Mouse (Mus musculus) ES-Bruce4 (cell line): ENCODE measurements at regions not wholly inside any gene's neighbourhood (a gene's known extent, or its start where the extent isn't known, plus 50 kb on each side); places are given as distances from the start of the nearest gene placed in this dataset.

Experiments used
- CTCF ChIP-seq: IDR thresholded peaks from one replicate; pipeline ENCODE4 v1.8.1; 2011; ENCODE audit warnings: low read depth, low read length
- EP300 ChIP-seq: IDR thresholded peaks from 2 replicates; pipeline ENCODE4 v1.6.1; 2011; ENCODE audit warnings: low read depth, low read length; ENCODE audit not compliant: insufficient read depth

DNA sequence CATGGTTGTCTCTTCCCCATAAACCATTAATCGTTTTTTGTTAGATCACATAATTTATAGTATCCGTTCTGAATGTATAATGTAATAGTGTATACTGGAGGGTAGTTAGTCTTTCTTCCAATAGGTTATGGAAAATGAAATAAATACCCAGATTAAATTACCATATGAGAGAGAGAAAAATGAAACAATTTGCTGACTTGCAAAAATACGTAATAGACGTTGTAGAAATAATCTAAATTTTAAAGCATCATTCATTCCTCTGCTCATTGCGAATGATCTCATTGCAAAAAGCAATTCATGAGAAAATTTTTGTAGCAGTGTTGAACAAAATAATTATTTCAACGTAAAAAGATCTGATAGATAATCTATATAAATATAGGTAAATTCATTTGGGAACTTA is 185.2 kb upstream of the Sp4 start:
- TF ChIP-seq EP300 (no peak), CTCF (no peak)
